Mouse (Mus musculus): ENCODE measurements at regions not wholly inside any gene's neighbourhood (a gene's known extent, or its start where the extent isn't known, plus 50 kb on each side); places are given as distances from the start of the nearest gene placed in this dataset.
"Not testable (repeated sequence)": the region's sequence is repeated elsewhere in the genome, so short reads cannot be mapped to it uniquely, and the experiment has no call there.

GRCm38 (mm10) chr2:117451818-117452217 lies 109.0 kb upstream of the Rasgrp1 start:
- DNase-seq, result no peak

- no peak for DNase-seq
Observed at GRCm38 (mm10) chr2:117455021-117455739, 112.4 kb upstream of the Rasgrp1 start.

- DNase-seq, result no peak
Observed at GRCm38 (mm10) chr2:117455740-117456455, 113.1 kb upstream of the Rasgrp1 start.

GRCm38 (mm10) chr2:117456456-117457020 lies 113.7 kb upstream of the Rasgrp1 start:
- no peak for DNase-seq

GRCm38 (mm10) chr2:117461541-117462290 lies 118.9 kb upstream of the Rasgrp1 start:
- no peak for DNase-seq

GRCm38 (mm10) chr2:117474885-117475542 lies 132.2 kb upstream of the Rasgrp1 start:
- no peak for DNase-seq

- DNase-seq, result peak; percentile 16
Observed at GRCm38 (mm10) chr2:117475561-117475960, 132.8 kb upstream of the Rasgrp1 start.

GRCm38 (mm10) chr2:117477503-117477902 lies 134.7 kb upstream of the Rasgrp1 start:
- DNase-seq, result not testable (repeated sequence)

GRCm38 (mm10) chr2:117479244-117480009 lies 136.6 kb upstream of the Rasgrp1 start:
- DNase-seq, result not testable (repeated sequence)

- peak; percentile 26 for DNase-seq
Observed at GRCm38 (mm10) chr2:117486447-117486846, 143.6 kb upstream of the Rasgrp1 start.

GRCm38 (mm10) chr2:117498565-117498964 lies 155.8 kb upstream of the Rasgrp1 start:
- DNase-seq, result no peak

- peak; percentile 5 for DNase-seq
Observed at GRCm38 (mm10) chr2:117502611-117503010, 159.8 kb upstream of the Rasgrp1 start.

GRCm38 (mm10) chr2:117511737-117512136 lies 168.9 kb upstream of the Rasgrp1 start:
- no peak for DNase-seq

- peak; percentile 54 for DNase-seq
Observed at GRCm38 (mm10) chr2:117512551-117512950, 169.8 kb upstream of the Rasgrp1 start.

GRCm38 (mm10) chr2:117524437-117524836 lies 181.6 kb upstream of the Rasgrp1 start:
- peak; percentile 53 for DNase-seq

- DNase-seq, result no peak
Observed at GRCm38 (mm10) chr2:117538865-117539264, 196.1 kb upstream of the Rasgrp1 start.

GRCm38 (mm10) chr2:117539285-117539684 lies 196.5 kb upstream of the Rasgrp1 start:
- no peak for DNase-seq

GRCm38 (mm10) chr2:117541471-117541870 lies 198.7 kb upstream of the Rasgrp1 start:
- peak; percentile 82 for DNase-seq

- no peak for DNase-seq
Observed at GRCm38 (mm10) chr2:117542298-117542697, 199.5 kb upstream of the Rasgrp1 start.

- no peak for DNase-seq
Observed at GRCm38 (mm10) chr2:117543301-117543782, 200.5 kb upstream of the Rasgrp1 start.

GRCm38 (mm10) chr2:117548273-117548672 lies 205.5 kb upstream of the Rasgrp1 start:
- DNase-seq, result no peak

- DNase-seq, result no peak
Observed at GRCm38 (mm10) chr2:117556301-117556700, 213.5 kb upstream of the Rasgrp1 start.
